Mouse (Mus musculus): ENCODE results near the gene Cfap57.

DNA sequence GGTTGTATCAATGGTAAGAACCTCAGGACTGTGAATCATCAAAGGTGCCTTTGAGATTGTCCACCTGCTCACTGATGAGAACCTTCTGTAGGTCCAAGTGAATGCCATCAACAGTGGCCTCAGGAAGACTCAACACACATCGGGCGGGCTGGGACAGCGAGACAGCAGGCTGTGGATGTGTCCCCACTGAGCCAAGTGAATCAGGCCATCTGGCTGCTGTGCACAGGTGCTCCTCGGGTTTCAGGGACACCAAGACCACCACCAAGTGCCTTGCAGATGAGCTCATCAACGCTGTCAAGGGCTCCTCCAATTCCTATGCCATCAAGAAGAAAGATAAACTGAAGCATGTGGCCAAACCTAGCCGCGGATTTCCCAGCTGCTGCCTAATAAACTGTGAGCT, 98.3 kb downstream of the Cfap57 start:
- TF ChIP-seq GATA1 (IDR thresholded peaks at IDR 0.05; ENCODE audit: borderline replicate concordance, low read length) (no peak), FLI1 (IDR thresholded peaks at IDR 0.05; ENCODE audit: low read length) (no peak)

Data from megakaryocyte, embryonic 14.5 days (primary cell).